Mouse (Mus musculus) bone marrow, adult 2 months (tissue): ENCODE measurements around the gene Copg1.

Source experiments
- CTCF ChIP-seq: fragments of 200-500 bp; IDR thresholded peaks from 2 replicates; pipeline ENCODE4 v1.5.1; 2011; ENCODE audit warnings: low read length, control low read depth; ENCODE audit not compliant: control insufficient read depth, insufficient read depth
- POLR2A ChIP-seq: fragments of 200-500 bp; IDR thresholded peaks from 2 replicates; pipeline ENCODE4 v1.6.1; 2011; ENCODE audit warnings: low read depth, mild to moderate bottlenecking, control low read depth, low read length, borderline replicate concordance; ENCODE audit not compliant: control insufficient read depth

- TF ChIP-seq CTCF = no peak
- TF ChIP-seq POLR2A = no peak
Measured at GRCm38 (mm10) chr6:87873104-87873503, 14.5 kb upstream of the Copg1 start.
